Comparison of ENCODE assay signal across 9 mouse cellular contexts in genomic region chr13:97837443-97838000, GRCm38 (mm10).
DNase-seq lines count a peak whose midpoint lies in the region; ATAC-seq and TF ChIP-seq lines count a peak whose summit lies in the region.
"Had no signal": no experiment of that assay in that cellular context is flagged by ENCODE, and none has a peak within 500 bp of the region (broad histone marks: within the 10 kb centered on the region; RNA-seq: fewer than 3 reads in every experiment).

No protein-coding gene starts in this region.

- H3K4me1 ChIP-seq in lung, postnatal 0 days (ENCODE audit: insufficient read depth, low read depth, low read length), result peaks cover 5% of the 10 kb centered on the region; the same call in 1 of the 2 replicates
- H3K4me1 ChIP-seq in liver, embryonic 12.5 days, result no peaks in the 10 kb centered on the region

- TF ChIP-seq EP300 in lung, postnatal 0 days (IDR thresholded peaks at IDR 0.05), result no peak

- intact Hi-C loops in gastrocnemius, postnatal 36 days (cut with DNase I), result no loop called here

- peak; percentile 21 for DNase-seq in gastrocnemius, postnatal 25 days
- no peak for DNase-seq in gastrocnemius, postnatal 36 days
- DNase-seq in adipocyte (ENCODE audit: low spot score), result peak; percentile 79
- DNase-seq in heart, postnatal 4 days, result peak; percentile 63
- peak; percentile 80 for DNase-seq in lung, postnatal 0 days (ENCODE audit: low spot score)
- DNase-seq in embryo, embryonic 9.5 days (ENCODE audit: extremely low spot score), result no peak
- DNase-seq in frontal cortex, postnatal 25 days (ENCODE audit: low spot score in 2 of 2), result no peak

- WGBS in lung, postnatal 0 days, result 18% methylated on average over 7 of the region's 7 CpGs
- 69% methylated on average over 7 of the region's 7 CpGs for WGBS in liver, embryonic 12.5 days (ENCODE audit: insufficient replicate concordance)

- H3K36me3 ChIP-seq in lung, postnatal 0 days (ENCODE audit: insufficient read depth, low read length), result no peaks in the 10 kb centered on the region
- no peaks in the 10 kb centered on the region for H3K36me3 ChIP-seq in liver, embryonic 12.5 days
- H3K36me3 ChIP-seq: forebrain, embryonic 10.5 days had no signal

- H3K27me3 ChIP-seq in lung, postnatal 0 days (replicated peaks; ENCODE audit: insufficient read depth, low read length), result no peaks in the 10 kb centered on the region
- 0 out of 2 replicates have a peak, but pooled peaks cover 7% of the 10 kb centered on the region for H3K27me3 ChIP-seq in liver, embryonic 12.5 days (replicated peaks)

- H3K4me3 ChIP-seq in lung, postnatal 0 days (ENCODE audit: low read depth, low read length), result no peak overlapping the region
- H3K4me3 ChIP-seq in liver, embryonic 12.5 days, result no peak overlapping the region
- H3K4me3 ChIP-seq: forebrain, embryonic 10.5 days had no signal

- no peak overlapping the region for H3K9ac ChIP-seq in lung, postnatal 0 days (replicated peaks; ENCODE audit: low read depth)
- H3K9ac ChIP-seq in liver, embryonic 12.5 days, result no peak overlapping the region

- H3K9me3 ChIP-seq in lung, postnatal 0 days (ENCODE audit: low read length), result no peaks in the 10 kb centered on the region
- no peaks in the 10 kb centered on the region for H3K9me3 ChIP-seq in liver, embryonic 12.5 days (replicated peaks)
- H3K9me3 ChIP-seq: forebrain, embryonic 10.5 days had no signal

- no peak for TF ChIP-seq CTCF in lung, postnatal 0 days (IDR thresholded peaks at IDR 0.05)

- no peak overlapping the region for H3K4me2 ChIP-seq in lung, postnatal 0 days (replicated peaks; ENCODE audit: low read depth, low read length)
- H3K4me2 ChIP-seq in liver, embryonic 12.5 days, result no peak overlapping the region

- no peak overlapping the region for H3K27ac ChIP-seq in lung, postnatal 0 days (ENCODE audit: low read length)
- no peak overlapping the region for H3K27ac ChIP-seq in liver, embryonic 12.5 days
- H3K27ac ChIP-seq: forebrain, embryonic 10.5 days had no signal

- ATAC-seq in lung, postnatal 0 days, result peak; percentile 19; the same call in 1 of the 2 replicates
- no peak for ATAC-seq in liver, embryonic 12.5 days

Comparison
In these comparisons a context has a peak if more than half of its experiments do, and no peak if none do; other contexts are left out.
1. DNase-seq: peak in gastrocnemius, postnatal 25 days (single experiment), adipocyte (single experiment), heart, postnatal 4 days (single experiment) and lung, postnatal 0 days (single experiment); none in gastrocnemius, postnatal 36 days (0 of 2), embryo, embryonic 9.5 days (single experiment) and frontal cortex, postnatal 25 days (0 of 2).